Mouse (Mus musculus) small intestine, adult 2 months (tissue): Measurements from ENCODE around the gene Slc7a3. TPM values are rescaled to one million over a fixed set of nuclear protein-coding genes. Genes with fewer than 3 reads are reported as not detected.

Experiments used
- H3K27ac ChIP-seq: fragments of 200-500 bp; 2 replicates; pipeline ENCODE4 v1.5.1; 2012; ENCODE audit warnings: low read depth, low read length, control low read depth, inconsistent platforms; ENCODE audit not compliant: insufficient read depth
- H3K27me3 ChIP-seq: fragments of 200-500 bp; 2 replicates; pipeline ENCODE4 v1.6.1; 2012; ENCODE audit warnings: mild to moderate bottlenecking, moderate library complexity, low read length, inconsistent platforms; ENCODE audit not compliant: control insufficient read depth, insufficient read depth
- H3K36me3 ChIP-seq: fragments of 200-500 bp; 2 replicates; pipeline ENCODE4 v1.6.1; 2012; ENCODE audit warnings: mild to moderate bottlenecking, low read length, control low read depth, inconsistent platforms; ENCODE audit not compliant: control insufficient read depth, insufficient read depth
- H3K4me1 ChIP-seq: fragments of 200-500 bp; 2 replicates; pipeline ENCODE4 v1.6.1; 2012; ENCODE audit warnings: low read length, inconsistent platforms, mixed read lengths; ENCODE audit not compliant: control insufficient read depth, insufficient read depth, insufficient read length
- H3K4me3 ChIP-seq: fragments of 200-500 bp; 2 replicates; pipeline ENCODE4 v1.5.1; 2012; ENCODE audit warnings: low read depth, mild to moderate bottlenecking, control low read depth, inconsistent platforms, low read length, moderate library complexity
- CTCF ChIP-seq: fragments of 200-500 bp; IDR thresholded peaks from 2 replicates; pipeline ENCODE4 v1.5.1; 2012; ENCODE audit warnings: low read depth, mild to moderate bottlenecking, control low read depth, inconsistent platforms, low read length, moderate library complexity, mixed read lengths; ENCODE audit not compliant: insufficient replicate concordance, insufficient read length; ENCODE audit errors: extremely low read depth
- POLR2A ChIP-seq: fragments of 200-500 bp; IDR thresholded peaks from 2 replicates; pipeline ENCODE4 v1.6.1; 2012; ENCODE audit warnings: low read depth, mild to moderate bottlenecking, control low read depth, inconsistent platforms, low read length, moderate library complexity
- WGBS: fragments of 180-500 bp; shearing (Covaris S2); methylation state at CpG from one replicate; pipeline ENCODE4 v1.1.7; 2018; 5-methylcytosine and 5-hydroxymethylcytosine counted together
- polyA plus RNA-seq: library from polyadenylated mRNA; depleted of rRNA; stranded (reverse); fragments of >200 nt; gene quantifications from 2 replicates; pipeline ENCODE4 v1.2.3, GENCODE M21; 2012; rRNA removed

Slc7a3 gene
- polyA plus RNA-seq, 1 experiment, result 0.85 TPM

DNA sequence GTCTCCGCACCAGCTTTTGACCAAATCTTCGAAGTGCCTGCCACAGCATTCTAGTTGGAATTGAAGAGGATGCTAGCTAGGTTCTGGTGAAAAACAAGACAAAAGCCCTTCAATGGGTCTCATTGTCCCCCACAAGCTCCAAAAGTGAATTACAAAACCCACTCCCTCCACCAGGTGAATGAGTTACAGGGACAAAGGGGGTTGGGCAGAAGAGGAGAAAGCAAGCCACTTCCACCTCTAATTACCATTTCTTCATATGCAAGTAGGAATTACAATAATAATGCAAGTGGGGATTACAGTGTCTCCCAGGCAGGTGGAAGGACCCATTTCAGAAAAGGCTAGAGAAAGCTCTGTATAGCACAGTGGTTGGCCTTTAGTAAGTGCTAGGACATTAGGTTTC is 1.6 kb downstream of the Slc7a3 start:
- no peaks in the 10 kb centered on the region for H3K4me1 ChIP-seq
- WGBS, result 88% methylated on average over 2 of the region's 2 CpGs
- H3K27ac ChIP-seq, result no peak overlapping the region
- peaks cover 2% of the 10 kb centered on the region; the same call in 1 of the 2 replicates for H3K27me3 ChIP-seq
- H3K4me3 ChIP-seq, result no peak overlapping the region
- TF ChIP-seq POLR2A (no peak), CTCF (no peak)
- H3K36me3 ChIP-seq, result no peaks in the 10 kb centered on the region

DNA sequence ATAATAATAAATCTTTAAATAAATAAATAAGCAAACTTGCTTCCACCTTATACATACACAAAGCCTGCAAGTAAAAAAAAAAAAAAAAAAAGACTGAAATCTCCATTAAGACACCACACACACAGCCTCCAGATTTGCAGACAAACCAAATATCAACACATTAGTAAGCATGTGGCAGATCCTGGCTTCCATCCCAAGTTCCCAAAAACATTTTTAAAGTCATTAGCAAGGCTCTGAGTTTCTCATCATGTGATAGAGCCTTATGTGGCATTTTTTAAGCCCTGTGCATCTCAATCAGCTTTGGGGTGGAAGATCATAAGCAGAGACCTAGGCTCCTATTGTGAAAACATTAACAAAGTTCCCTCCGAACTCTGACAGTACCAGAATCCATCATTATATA is 20.6 kb downstream of the Slc7a3 start:
- 69% methylated on average over 1 of the region's 1 CpGs for WGBS
- Histone ChIP-seq H3K36me3 (no peaks in the 10 kb centered on the region), H3K27ac (no peak overlapping the region), H3K4me3 (no peak overlapping the region), H3K4me1 (no peaks in the 10 kb centered on the region), H3K27me3 (no peaks in the 10 kb centered on the region)
- TF ChIP-seq CTCF, result no peak
- TF ChIP-seq POLR2A, result no peak

DNA sequence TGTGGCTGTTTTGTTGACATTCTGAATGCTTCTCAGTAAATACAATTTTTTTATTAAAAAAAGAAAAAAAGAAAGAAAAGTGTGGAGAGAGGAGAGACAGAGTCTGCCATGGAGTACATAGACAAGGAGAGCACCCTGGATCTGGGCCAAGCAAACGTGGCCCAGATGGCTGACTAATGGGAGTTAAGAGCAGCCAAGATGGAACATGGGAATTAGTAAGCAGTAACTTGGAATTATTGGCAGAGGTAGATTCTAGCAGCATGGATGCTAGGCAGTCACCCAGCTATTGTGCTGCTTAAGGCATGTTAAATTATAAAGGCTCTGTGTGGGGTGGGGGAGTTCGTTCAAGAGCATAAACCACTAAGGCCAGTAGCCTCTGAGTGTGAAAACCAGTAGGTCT is 22.3 kb downstream of the Slc7a3 start:
- Histone ChIP-seq H3K4me3 (no peak overlapping the region), H3K27ac (no peak overlapping the region), H3K27me3 (no peaks in the 10 kb centered on the region), H3K4me1 (no peaks in the 10 kb centered on the region), H3K36me3 (no peaks in the 10 kb centered on the region)
- WGBS, result 43% methylated on average over 2 of the region's 2 CpGs
- TF ChIP-seq POLR2A (no peak), CTCF (no peak)

DNA sequence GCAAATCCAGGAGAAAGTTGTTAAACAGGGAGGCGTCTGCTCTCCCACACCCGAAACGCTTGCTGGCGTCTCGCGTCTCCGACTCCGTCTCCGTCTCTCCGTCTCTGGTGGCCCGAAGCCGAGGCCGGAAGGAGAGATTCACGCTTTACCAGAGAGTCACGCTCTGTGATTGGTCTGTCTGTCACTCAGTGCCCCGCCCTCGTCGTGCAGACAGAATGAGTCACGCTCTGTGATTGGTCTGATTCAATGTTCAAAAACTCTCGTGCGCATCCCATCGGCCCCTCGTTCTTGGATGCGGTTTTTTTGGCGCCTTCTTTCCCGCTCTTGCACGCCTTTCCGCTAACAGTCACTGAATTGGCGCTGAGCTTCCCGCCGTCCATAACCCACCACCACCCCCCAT is 26.3 kb downstream of the Slc7a3 start, which contains the start of gene Tex11:
TSS of gene Tex11 (minus strand) at position 127 of the 400 bp plus-strand sequence.
- no peaks in the 10 kb centered on the region for H3K4me1 ChIP-seq
- H3K36me3 ChIP-seq, result no peaks in the 10 kb centered on the region
- H3K27me3 ChIP-seq, result no peaks in the 10 kb centered on the region
- 86% methylated on average over 31 of the region's 31 CpGs for WGBS
- no peak within 1 kb of the TSS for H3K27ac ChIP-seq
- H3K4me3 ChIP-seq, result no peak within 1 kb of the TSS
- TF ChIP-seq CTCF (no peak), POLR2A (no peak)

Other genes with a start within 250 kb of the Slc7a3 start
- gene Tex11, start 26.4 kb downstream of the Slc7a3 start, polyA plus RNA-seq, result not detected in 2 replicates
- gene Snx12, start 136.5 kb upstream of the Slc7a3 start, polyA plus RNA-seq, result 4.2 and 7.4 TPM in 2 replicates
- 13.7 and 32.2 TPM in 2 replicates for gene Foxo4, start 168.5 kb upstream of the Slc7a3 start, polyA plus RNA-seq
- 0.23 TPM in 1 of 2 replicates, not detected in the other for gene Gm614, start 178.0 kb upstream of the Slc7a3 start, polyA plus RNA-seq
- gene Il2rg, start 182.2 kb upstream of the Slc7a3 start, polyA plus RNA-seq, result 7.1 and 14.1 TPM in 2 replicates
- gene Gm20489, start 183.0 kb upstream of the Slc7a3 start, polyA plus RNA-seq, result not detected in 2 replicates
- 77.9 and 155 TPM in 2 replicates for gene Med12, start 188.0 kb upstream of the Slc7a3 start, polyA plus RNA-seq
- gene Nlgn3, start 213.1 kb upstream of the Slc7a3 start, polyA plus RNA-seq, result 0.04 and 0.06 TPM in 2 replicates